Mouse (Mus musculus) lung, embryonic 16.5 days (tissue): ENCODE data around the gene Casp9. TPM values are rescaled to one million over a fixed set of nuclear protein-coding genes. Genes with fewer than 3 reads are reported as not detected.
A peak's percentile ranks its signal among the peaks of the same experiment; 100 is the strongest.

Source experiments
- ATAC-seq: fragments of 200-750 bp; cut with Nextera tagmentation; 2 replicates; pipeline ENCODE4 v1.8.0; 2017; ENCODE audit warnings: low read depth, mild to moderate bottlenecking, moderate library complexity
- H3K27ac ChIP-seq: fragments of 300-500 bp; sonication (generic); 2 replicates; pipeline ENCODE4 v1.5.1; 2014; ENCODE audit warnings: mild to moderate bottlenecking, control low read depth, low read length
- H3K27me3 ChIP-seq: fragments of 300-500 bp; sonication (generic); 2 replicates; pipeline ENCODE4 v1.6.1; 2014; ENCODE audit warnings: low read depth, low read length, mixed read lengths; ENCODE audit not compliant: control insufficient read depth, insufficient read depth
- H3K36me3 ChIP-seq: fragments of 300-500 bp; sonication (generic); 2 replicates; pipeline ENCODE4 v1.6.1; 2014; ENCODE audit warnings: low read length; ENCODE audit not compliant: control insufficient read depth, insufficient read depth
- H3K4me1 ChIP-seq: fragments of 300-500 bp; sonication (generic); replicated peaks from 2 replicates; pipeline ENCODE4 v1.6.1; 2014; ENCODE audit warnings: low read length, mixed read lengths; ENCODE audit not compliant: control insufficient read depth, insufficient read depth
- H3K4me2 ChIP-seq: fragments of 300-500 bp; sonication (generic); 2 replicates; pipeline ENCODE4 v1.6.1; 2014; ENCODE audit warnings: low read depth, low read length, control low read depth
- H3K4me3 ChIP-seq: fragments of 300-500 bp; sonication (generic); 2 replicates; pipeline ENCODE4 v1.5.1; 2014; ENCODE audit warnings: mild to moderate bottlenecking, low read length, control low read depth
- H3K9ac ChIP-seq: fragments of 300-500 bp; sonication (generic); 2 replicates; pipeline ENCODE4 v1.6.1; 2014; ENCODE audit warnings: low read length, control low read depth
- H3K9me3 ChIP-seq: fragments of 300-500 bp; sonication (generic); 2 replicates; pipeline ENCODE4 v1.6.1; 2016; ENCODE audit warnings: low read length; ENCODE audit not compliant: control insufficient read depth
- WGBS: fragments of 180-500 bp; shearing (Covaris S2); extraction: QIAGEN DNeasy Blood & Tissue Kit; methylation state at CpG from one replicate; pipeline ENCODE4 v1.1.7; 2014; 5-methylcytosine and 5-hydroxymethylcytosine counted together
- polyA plus RNA-seq: library from polyadenylated mRNA; unstranded; fragments of >200 nt; fragmentation: Nextera tagmentation; extraction: Ambion mirVana; gene quantifications from 2 replicates; pipeline ENCODE4 v1.2.1, GENCODE M21; 2015

The Casp9 gene
- polyA plus RNA-seq, 1 experiment from 2014 or later: 23.9 TPM

DNA sequence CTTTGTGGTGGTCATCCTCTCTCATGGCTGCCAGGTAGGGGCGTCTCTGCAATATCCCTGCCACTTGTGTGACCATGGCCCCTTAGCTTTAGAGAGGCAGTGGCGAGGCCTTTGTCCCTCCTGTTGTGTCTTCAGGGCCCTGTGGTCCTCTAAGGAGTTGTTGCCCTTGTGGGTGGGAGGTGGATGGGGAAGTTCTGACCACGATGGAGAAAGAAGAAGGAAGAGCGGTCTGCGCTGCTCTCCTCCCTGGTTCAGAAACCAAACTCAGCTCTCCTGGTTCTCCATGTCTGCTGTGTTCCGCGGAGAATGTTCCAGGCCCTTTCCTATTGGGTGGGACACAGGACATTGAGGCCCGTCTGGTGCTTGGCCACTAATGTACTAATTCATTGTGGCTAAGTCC, 12.5 kb downstream of the Casp9 start:
- Histone ChIP-seq H3K27me3 (no peaks in the 10 kb centered on the region), H3K27ac (no peak overlapping the region), H3K4me1 (no peaks in the 10 kb centered on the region), H3K9ac (no peak overlapping the region), H3K4me3 (no peak overlapping the region), H3K4me2 (no peak overlapping the region), H3K36me3 (peaks cover 29% of the 10 kb centered on the region), H3K9me3 (no peaks in the 10 kb centered on the region)
- ATAC-seq: no peak
- WGBS: 96% methylated on average over 8 of the region's 8 CpGs

DNA sequence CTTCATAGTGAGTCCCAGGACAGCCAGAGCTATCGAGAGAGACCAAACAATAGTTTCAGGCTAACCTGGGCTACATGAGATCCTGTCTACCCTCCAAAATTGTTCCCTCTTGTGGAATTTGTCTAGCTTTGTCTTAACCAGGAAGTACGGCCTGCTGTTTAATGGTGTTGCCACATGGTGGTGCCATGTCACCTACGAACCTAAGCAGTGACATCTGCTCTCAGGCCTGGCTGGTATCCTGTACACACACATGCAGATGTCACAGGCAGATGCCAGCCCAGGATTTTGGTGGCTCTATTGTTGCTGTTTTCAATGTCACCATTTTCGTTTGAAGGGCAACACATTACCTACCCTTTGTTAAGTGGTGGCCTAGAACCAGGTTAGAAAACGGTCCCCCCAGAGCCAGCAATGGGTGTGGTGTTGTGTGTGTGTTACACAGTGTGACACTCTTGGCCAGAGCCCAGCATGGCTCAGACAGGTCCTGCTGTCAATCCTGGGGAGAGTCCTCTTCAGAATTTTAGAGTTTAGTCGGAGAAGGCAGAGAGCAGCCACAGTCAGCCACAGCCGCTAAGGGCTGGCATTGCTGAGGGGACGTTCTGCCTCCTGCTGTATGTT, 16.5 kb downstream of the Casp9 start:
- H3K4me2 ChIP-seq: no peak overlapping the region
- no peak overlapping the region for H3K27ac ChIP-seq
- H3K4me1 ChIP-seq: no peaks in the 10 kb centered on the region
- peaks cover 35% of the 10 kb centered on the region for H3K36me3 ChIP-seq
- WGBS: 75% methylated on average over 8 of the region's 8 CpGs
- 0 out of 2 replicates have a peak, but pooled peaks have one; percentile 23 for ATAC-seq
- H3K9me3 ChIP-seq: no peaks in the 10 kb centered on the region
- H3K9ac ChIP-seq: no peak overlapping the region
- no peaks in the 10 kb centered on the region for H3K27me3 ChIP-seq
- no peak overlapping the region for H3K4me3 ChIP-seq

DNA sequence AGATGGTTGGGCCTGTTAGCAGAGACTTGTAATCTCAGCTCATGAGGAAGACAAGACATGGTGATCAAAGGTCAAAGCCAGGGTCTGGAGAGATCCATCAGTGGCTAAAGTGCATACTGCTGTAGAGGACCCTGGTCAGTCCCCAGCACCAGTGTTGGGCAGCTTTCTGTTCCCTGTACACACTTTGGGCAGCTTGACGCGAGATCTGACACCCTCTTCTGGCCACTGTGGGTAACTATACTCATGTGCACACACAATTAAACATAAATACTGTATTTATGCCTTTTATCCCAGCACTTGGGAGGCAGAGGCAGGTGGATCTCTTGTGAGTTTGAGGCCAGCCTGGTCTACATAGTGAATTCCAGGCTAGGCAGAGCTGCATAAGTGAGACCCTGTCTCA, 17.6 kb downstream of the Casp9 start:
- Histone ChIP-seq H3K27me3 (no peaks in the 10 kb centered on the region), H3K9ac (no peak overlapping the region), H3K4me2 (no peak overlapping the region), H3K36me3 (peaks cover 28% of the 10 kb centered on the region), H3K4me1 (no peaks in the 10 kb centered on the region), H3K27ac (no peak overlapping the region), H3K4me3 (no peak overlapping the region), H3K9me3 (no peaks in the 10 kb centered on the region)
- 92% methylated on average over 2 of the region's 2 CpGs for WGBS
- no peak for ATAC-seq

DNA sequence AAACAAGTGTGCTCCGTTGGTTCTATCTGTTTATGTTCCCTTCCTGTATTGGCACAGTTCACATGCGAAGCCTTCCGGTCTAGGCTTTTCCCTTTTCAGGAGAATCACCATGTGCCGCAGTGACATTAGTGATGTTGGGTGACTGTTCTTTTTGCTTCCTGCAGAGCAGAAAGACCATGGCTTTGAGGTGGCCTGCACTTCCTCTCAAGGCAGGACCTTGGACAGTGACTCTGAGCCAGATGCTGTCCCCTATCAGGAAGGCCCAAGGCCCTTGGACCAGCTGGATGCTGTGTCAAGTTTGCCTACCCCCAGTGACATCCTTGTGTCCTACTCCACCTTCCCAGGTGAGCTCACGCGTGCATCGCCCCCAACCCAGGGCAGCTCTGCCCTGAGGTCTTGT, 18.0 kb downstream of the Casp9 start:
- ATAC-seq: no peak

DNA sequence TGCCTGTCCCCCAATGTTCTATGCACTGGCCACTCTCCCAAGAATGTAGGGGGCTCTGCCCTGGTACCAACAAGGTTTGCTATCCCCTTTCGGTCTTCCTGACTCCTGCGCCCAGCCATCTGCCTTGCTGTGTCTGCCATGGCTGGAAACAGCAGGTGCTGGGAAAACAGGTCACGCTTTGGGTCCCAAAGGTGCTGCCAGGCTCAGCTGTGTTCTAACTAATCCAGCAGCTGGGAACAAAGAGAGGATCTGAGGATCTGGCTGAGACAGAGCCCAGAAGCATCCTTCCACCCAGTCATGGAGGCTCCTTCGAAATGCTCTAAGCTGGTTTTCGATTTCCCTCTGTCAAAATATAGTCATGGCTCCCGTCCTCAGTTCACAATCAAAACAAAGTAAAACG, 22.9 kb downstream of the Casp9 start:
- peaks cover 14% of the 10 kb centered on the region for H3K36me3 ChIP-seq
- H3K27ac ChIP-seq: no peak overlapping the region
- H3K4me2 ChIP-seq: no peak overlapping the region
- H3K4me1 ChIP-seq: no peaks in the 10 kb centered on the region
- no peak for ATAC-seq
- H3K4me3 ChIP-seq: no peak overlapping the region
- no peaks in the 10 kb centered on the region for H3K9me3 ChIP-seq
- H3K9ac ChIP-seq: no peak overlapping the region
- no peaks in the 10 kb centered on the region for H3K27me3 ChIP-seq
- WGBS: 87% methylated on average over 7 of the region's 7 CpGs

More for the DNA sequence above, 18.0 kb downstream of the Casp9 start:
- no peak overlapping the region for H3K4me3 ChIP-seq
- no peak overlapping the region for H3K4me2 ChIP-seq
- WGBS: 93% methylated on average over 7 of the region's 7 CpGs
- no peak overlapping the region for H3K27ac ChIP-seq
- no peaks in the 10 kb centered on the region for H3K27me3 ChIP-seq
- H3K9ac ChIP-seq: no peak overlapping the region
- no peaks in the 10 kb centered on the region for H3K4me1 ChIP-seq
- no peaks in the 10 kb centered on the region for H3K9me3 ChIP-seq
- H3K36me3 ChIP-seq: peaks cover 27% of the 10 kb centered on the region

DNA sequence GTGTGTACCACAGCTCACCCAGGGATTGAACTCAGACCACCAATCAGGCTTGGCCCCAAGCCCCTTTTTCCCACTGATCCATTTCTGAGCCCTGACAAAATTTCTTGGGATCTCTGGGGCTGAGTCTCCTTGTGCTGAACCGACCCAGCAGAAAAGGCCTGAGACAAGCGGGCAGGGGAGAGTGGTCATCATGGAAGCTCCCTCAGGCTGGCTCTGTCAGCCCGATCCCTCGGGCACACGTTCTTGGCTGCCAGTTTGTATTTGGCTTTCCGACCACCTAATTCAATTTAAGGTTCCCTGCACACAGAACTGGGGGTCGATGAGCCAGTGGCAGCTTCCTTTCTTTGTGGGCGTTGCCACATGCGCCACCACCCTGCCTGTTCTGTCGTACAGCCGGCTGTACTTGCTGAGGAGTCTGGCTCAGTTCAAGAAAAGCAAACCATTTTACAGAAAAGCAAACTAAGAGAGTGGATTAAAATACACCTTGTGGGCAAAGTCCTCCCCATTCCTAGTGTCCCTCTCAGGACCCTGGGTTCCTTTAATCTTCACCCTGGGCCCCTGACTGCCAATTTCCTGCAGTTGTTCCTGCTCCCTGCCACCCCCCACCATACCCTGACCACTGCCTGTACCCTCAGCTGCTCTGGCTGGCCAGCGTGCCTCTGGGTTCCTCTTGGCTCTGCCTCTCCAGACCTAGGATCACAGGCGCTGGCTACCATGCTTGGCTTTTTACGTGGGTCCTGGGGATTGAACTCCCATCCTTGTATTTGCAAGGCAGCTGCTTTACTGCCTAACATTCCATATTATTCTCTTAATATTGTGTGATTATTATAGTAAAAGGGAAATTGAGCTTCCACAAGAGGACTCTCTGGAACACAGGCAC, 23.6 kb downstream of the Casp9 start:
- Histone ChIP-seq H3K27me3 (no peaks in the 10 kb centered on the region), H3K9me3 (no peaks in the 10 kb centered on the region), H3K4me3 (no peak overlapping the region), H3K9ac (no peak overlapping the region), H3K4me2 (no peak overlapping the region), H3K36me3 (peaks cover 10% of the 10 kb centered on the region), H3K4me1 (no peaks in the 10 kb centered on the region), H3K27ac (no peak overlapping the region)
- WGBS: 66% methylated on average over 14 of the region's 14 CpGs
- ATAC-seq: no peak

DNA sequence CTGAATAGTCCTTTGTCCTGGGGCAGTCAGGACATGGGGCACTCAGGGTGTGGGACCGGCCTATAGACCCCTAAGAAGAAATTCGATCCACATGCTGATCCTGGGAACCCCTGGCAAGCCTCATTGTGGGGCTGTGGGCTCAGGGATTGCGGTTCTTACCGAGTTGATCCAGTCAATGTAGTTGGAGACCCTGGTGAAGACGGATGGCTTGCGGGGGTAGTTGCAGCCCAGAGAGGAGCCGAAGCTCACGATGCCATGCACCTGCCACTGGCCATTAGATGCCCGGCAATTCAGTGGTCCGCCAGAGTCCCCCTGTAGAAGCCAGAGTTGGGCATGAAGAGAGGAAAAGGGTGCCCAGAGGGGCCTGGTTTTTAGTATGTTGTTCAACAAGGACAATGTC, 24.3 kb downstream of the Casp9 start:
- 76% methylated on average over 10 of the region's 10 CpGs for WGBS
- Histone ChIP-seq H3K36me3 (peaks cover 3% of the 10 kb centered on the region), H3K27me3 (no peaks in the 10 kb centered on the region), H3K4me2 (no peak overlapping the region), H3K9me3 (no peaks in the 10 kb centered on the region), H3K9ac (no peak overlapping the region), H3K27ac (no peak overlapping the region), H3K4me3 (no peak overlapping the region), H3K4me1 (no peaks in the 10 kb centered on the region)
- no peak for ATAC-seq

DNA sequence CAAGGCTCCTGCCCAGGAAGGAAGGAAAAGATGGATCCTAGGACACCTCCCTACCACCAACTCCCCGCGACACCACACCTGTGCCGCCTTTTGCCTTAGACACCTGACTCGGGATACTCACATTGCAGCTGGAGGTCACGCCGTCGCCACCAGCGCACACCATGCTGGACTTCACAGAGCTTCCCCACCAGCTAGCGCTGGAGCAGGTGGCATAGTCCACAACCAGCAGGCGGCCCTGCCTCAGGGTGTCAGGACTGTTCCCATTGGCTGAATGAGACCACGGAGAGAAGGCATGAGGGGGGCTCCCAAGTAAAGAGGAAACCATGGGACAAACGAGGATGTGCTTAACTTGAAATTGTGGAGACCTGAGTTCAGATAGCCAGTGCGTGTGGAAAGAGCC, 25.4 kb downstream of the Casp9 start:
- WGBS: 79% methylated on average over 13 of the region's 13 CpGs
- Histone ChIP-seq H3K9me3 (no peaks in the 10 kb centered on the region), H3K4me1 (no peaks in the 10 kb centered on the region), H3K27ac (no peak overlapping the region), H3K4me2 (no peak overlapping the region), H3K4me3 (no peak overlapping the region), H3K27me3 (no peaks in the 10 kb centered on the region), H3K9ac (no peak overlapping the region), H3K36me3 (no peaks in the 10 kb centered on the region)
- no peak for ATAC-seq

DNA sequence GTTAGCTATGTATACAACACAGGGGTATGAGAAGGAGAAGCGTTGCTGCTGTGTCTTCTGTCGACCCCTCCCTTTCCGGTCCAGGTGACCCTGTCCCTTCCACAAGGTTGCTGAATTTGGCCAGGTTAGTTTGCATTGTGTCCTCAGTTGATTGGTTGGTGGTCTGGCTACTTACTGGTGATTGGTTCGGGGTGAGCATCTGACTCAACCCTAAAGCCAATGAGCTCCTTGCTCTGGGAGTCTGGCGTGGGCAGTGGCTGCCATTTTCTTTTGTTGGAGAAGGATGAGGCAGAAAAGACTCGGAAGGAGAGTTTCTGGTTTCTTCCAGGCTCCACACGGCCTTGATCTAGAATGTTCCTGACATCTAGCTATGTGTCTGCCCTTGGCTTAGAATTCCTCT, 25.9 kb downstream of the Casp9 start:
- ATAC-seq: no peak
- Histone ChIP-seq H3K4me2 (no peak overlapping the region), H3K9ac (no peak overlapping the region), H3K4me1 (no peaks in the 10 kb centered on the region), H3K27ac (no peak overlapping the region), H3K27me3 (no peaks in the 10 kb centered on the region), H3K9me3 (no peaks in the 10 kb centered on the region), H3K4me3 (no peak overlapping the region), H3K36me3 (no peaks in the 10 kb centered on the region)
- WGBS: 87% methylated on average over 7 of the region's 7 CpGs
